Mouse (Mus musculus): ENCODE data around the gene Skint10. TPM values are rescaled to one million over a fixed set of nuclear protein-coding genes. Genes with fewer than 3 reads are reported as not detected.

The Skint10 gene
- total RNA-seq (2021), result not detected

GRCm38 (mm10) chr4:112774766-112775165, at the start of gene Skint10:
Gene Skint10 (minus strand): TSS chr4:112774866.
- intact Hi-C loops (cut with DNase I), result no loop called here
- no peak for DNase-seq

GRCm38 (mm10) chr4:112790646-112791045, 16.0 kb upstream of the Skint10 start:
- intact Hi-C loops (cut with DNase I), result no loop called here
- DNase-seq, result no peak

Other genes with a start within 250 kb of the Skint10 start
- not detected for gene Skint2, start 217.7 kb downstream of the Skint10 start, total RNA-seq (2021)